Mouse (Mus musculus) mesoderm, embryonic 11.5 days (tissue): ENCODE results near the gene B4galt2.
A peak's percentile ranks its signal among the peaks of the same experiment; 100 is the strongest.

Experiments
- DNase-seq: peaks from one replicate; pipeline ENCODE4 v3.0.0-alpha.2; 2012; ENCODE audit warnings: low read depth, low spot score

The B4galt2 gene

DNA sequence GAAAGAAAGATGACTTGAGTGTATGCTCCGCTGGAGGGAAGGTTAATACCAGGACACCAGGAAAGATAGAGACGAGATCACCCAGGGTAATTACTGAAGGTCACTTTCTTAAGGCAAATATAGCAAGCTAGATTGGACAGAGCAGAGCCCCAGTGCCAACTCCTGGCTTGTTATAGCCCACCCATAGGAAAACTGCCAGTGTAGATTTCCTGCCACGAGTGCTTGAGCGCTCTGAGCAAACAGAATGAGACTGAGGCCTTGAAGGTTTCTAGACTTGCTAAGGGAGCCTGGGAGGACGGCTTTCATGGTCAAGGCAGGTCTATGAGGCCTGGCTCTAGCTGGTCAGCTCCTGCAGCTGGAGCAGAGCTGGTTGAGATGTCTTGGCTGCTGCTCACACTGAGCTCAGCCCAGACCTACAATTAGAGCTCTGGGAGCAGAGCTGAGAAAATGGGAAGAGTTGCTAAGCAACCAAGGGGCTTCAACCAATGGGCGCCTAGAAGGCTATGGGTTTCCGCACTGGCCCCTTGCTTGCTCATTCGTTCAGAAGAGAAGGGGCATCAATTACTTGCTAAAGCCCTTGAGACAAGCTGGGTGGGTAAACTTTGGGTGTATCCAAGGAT, 25.7 kb upstream of the B4galt2 start:
- DNase-seq: no peak

DNA sequence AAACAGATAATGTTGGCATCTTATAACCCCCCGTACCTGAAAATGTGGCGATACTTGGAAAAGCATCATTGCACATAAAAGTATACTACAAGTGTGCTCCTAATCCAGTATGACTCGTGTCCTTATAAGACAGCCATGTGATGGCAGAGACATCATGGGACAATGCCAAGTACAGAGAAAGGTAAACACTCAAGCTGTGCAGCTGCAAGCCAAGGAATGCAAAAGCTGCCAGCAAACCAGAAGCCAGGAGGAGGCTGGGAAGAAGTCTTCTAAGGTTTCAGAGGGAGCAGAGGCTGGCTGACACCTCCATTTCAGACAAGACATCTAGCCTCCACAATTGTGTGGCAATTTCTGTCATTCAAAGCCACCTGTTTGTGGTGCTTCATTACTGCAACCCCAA, 22.9 kb upstream of the B4galt2 start:
- DNase-seq: no peak

DNA sequence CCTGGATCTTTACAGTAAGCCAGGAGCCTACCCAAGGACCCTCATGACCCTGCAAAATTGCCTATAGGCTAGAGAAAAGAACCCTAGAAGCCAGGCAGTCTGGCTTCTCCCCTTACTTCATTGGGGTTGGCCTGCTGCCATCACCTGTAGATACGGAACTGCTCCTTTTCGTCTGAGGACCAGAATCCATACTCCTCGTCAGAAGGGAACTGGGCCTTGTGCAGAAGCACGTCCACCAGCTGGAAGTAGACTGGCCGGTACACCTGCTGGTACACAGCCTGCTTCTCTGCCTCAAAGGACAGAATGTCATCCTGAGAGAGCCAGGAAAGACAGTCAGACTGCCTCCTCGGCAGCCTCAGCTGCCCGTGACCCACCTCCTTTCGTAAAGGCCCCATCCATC, 21.5 kb upstream of the B4galt2 start:
- DNase-seq: no peak

DNA sequence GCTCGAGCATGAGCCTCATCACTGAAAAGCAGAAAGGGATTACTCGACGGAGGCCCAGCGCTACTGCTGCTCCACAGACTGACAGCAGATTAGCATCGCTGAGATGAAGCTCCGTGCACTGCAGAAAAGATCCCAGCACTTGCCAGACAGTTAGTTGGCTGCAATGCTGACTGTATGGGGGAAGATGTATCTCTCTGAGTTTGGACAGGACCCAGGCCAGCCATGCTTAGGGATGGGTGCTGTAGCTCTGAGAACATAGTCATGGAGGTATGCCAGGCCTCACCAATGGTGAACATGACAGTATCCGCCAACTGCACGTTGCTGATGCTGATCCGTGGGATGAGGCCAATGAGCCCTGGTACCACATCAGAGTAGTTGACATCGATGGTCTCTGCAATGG, 20.8 kb upstream of the B4galt2 start:
- no peak for DNase-seq

DNA sequence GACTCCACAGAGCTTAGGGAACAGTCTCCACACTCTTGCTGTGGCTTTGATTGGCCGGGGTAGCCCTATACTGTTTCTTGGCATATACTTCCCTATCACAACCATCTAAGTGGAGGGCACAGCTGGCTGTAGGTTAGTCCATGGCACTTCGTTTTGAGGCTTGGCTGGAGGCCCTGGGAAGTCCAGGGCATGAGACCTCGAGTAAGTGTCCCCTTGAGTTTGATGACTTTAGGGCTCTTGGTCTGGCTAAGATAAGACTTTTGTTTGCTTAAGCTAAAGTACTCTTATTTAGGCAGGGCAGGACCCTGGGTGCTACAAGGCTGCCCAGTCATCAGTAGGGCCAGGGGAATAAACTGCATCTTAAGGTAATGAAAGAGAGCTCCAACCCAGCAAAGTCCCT, 14.8 kb upstream of the B4galt2 start:
- no peak for DNase-seq

DNA sequence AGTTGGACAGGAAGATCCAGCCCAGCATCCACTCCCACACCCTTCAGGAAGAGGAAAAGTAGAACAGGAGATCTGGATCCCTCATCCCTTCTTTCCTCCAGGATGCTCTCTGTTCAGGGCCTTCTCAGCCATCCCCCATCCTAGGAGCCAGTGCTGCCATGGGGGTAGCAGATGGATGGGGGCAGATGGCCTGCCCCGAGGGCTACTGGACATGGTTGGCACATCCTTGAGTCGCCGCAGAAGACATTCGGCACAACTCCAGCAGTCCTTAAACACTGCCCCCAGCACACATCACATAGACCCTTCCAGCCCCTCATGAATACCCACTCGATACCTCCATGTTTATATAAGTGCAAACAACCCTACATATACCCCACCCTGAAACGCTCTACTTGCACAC, 12.7 kb upstream of the B4galt2 start:
- no peak for DNase-seq

DNA sequence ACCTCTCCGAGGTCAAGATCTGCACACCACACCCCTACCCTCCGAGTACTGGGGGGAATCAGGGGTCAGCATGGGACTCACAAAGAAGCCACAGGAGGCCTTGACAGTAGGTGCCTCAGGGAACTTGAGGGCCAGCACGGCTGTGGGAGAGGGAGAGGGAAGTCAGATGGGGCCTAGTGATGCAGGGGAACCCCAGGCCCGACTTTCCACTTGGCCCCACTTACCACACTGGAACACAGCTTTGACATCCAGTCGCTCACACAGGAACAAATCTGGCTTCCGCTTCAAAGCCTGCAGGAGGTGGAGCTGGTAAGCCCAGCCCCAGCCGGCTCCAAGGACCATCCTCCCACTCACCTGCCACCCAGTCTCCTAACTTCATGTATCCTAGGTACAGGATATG, 12.1 kb upstream of the B4galt2 start:
- no peak for DNase-seq

DNA sequence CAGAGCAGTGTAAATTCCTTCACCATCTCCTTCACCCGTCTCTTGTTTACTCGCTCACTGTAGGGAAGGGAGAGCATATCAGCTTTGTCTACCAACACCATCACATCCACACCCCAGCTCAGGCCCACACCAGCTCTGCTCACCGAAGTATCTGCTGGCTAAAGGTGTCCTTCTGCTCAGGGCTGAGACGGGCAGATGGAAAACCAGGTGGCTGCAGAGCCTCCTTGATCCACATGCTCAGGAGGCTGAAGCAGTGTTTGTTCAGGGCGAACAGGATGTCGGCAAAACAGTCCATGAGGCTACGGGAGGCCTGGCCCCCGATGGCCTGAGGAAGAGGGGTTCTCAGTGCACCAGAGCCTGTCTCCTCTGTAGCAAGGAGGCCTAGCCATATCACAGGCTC, 11.3 kb upstream of the B4galt2 start:
- DNase-seq: no peak

DNA sequence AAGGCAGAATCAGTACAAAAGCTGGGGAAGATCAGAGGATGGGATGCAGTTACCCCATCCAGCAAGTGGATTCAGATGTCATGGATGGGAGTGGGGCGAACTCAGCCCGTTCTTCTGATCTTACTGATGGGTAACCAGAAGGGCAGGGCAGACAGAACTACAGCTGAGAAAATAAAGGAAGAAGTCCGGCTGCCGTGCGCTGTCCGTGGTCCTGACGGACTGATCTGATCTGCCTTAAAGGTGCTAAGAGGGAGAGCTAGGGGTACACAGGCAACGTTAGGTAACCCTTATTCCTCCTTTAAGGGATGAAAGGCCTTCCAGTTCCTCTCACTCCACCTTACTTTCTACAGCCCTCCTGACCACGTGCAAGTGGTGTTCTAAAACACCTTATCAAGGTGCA, 10.1 kb upstream of the B4galt2 start:
- peak; percentile 71 for DNase-seq

DNA sequence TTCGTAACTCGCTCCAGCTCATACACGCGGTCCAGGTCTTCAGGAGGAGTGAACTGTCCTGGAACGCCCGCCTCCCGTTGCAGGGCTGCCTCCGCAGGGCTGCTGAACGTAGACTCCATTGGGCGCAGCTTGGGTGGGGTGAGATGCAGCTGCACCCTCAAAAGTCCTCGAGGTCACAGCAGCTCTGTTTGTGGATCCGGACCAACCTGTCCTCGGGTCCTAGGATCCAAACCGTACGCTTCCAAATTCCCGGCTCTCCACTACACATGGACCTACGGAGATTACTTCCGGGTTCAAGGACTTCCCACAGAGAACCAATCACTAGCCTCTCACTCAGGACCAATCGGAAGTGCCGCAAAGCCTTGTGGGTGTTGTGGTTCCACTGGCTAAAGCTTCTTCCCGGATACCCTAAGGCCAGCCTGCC, 8.5 kb upstream of the B4galt2 start, which contains the start of gene Dph2:
TSS of gene Dph2 (minus strand) at position 295 of the 424 bp plus-strand sequence.
- DNase-seq: peak; percentile 92

DNA sequence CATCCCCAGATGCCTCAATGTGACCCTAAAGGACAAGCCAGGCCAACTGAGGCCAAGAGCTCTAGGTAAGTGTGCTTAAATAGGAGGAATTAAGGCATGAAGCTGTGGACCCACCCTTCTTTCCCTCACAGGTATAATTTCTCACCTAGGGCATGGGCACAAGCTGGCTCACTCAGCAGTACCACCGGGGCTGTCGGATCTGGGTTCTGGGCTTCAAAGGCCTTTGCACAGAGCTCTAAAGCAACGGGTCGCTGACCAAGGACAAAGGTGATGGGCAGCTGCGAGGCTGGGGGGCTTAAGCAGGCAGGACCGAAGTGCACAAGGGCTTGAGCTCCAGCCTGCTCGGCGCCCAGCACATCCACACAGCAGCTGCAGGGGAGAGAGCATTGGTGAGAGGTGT, 7.5 kb upstream of the B4galt2 start:
- no peak for DNase-seq

DNA sequence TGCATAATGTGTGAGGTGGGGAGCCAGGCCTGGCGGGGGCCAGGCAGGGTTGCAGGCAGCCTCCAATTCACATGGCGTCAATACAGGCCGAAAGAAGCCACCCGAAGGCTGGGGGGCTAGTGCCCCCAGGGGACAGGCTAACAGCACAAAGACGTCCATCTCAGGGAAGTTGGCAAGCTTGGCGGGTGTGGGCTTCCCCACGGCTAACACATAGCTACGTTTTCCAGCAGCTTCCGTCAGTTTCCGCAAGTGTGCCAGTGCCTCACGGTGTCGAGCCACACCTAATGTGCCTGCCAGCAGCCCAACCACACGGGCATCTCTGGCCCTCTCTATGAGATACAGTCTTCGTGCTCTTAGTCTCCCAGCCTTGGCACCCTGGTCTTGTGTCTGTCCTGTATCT, 6.7 kb upstream of the B4galt2 start:
- no peak for DNase-seq

DNA sequence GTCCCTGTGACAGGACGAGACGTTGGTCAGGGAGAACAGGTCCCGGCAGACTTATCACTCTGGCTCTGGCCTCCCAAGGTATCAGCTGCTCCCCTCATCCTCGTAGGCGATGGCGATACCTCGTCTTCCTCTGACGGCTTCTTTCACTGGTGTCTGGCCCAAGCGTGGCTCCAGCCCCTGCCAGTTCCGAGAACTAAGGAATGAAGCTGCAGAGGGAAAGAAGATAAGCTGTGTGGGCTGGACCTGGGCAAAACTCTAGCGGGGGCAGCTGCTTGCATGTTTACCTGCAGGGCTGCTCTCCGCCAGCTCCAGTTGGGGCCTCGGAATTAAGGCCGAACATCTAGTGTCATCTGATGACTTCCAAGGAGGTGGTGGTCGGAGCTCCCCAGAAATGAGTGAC, 6.2 kb upstream of the B4galt2 start:
- DNase-seq: no peak

DNA sequence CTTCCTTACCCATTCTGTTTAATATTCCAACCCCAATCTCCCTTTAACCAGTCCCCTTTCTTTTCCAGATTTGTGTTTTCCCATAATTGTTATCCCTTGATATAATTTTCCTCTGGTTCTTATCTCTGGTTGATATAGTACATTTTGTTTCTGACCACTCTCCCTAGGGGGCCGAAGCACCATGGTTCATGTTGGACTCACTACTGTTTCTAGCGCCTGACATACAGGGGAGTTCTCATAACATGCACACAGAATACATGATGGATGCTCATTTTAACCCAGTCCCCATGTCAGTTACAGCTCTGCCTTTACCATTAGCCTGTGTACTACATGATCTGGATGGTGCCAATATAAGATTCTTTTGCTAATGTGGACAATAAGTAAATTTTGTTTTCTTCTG, 4.6 kb upstream of the B4galt2 start:
- no peak for DNase-seq

DNA sequence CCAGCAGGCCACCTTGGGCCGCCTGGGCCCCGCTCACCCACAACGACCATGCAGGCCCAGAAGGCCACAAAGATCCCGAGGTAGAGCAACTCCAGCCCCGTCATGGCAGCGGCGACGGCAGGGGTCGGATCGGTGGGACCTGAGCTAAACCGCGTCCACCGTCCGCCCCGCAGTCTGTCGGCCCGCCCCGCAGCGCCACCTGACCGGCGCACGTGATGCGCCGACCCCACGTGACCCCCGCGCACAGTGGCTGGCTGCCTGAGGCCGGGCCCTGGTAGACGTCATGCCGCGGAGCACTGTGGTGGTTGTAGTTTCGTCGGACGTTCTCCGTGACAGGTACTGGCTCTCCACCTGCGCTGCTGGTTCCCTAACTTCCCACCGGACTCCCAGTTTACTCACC, 3.8 kb upstream of the B4galt2 start, which contains the start of gene Atp6v0b:
TSS of gene Atp6v0b (minus strand) at position 201 of the 400 bp plus-strand sequence.
- peak; percentile 91 for DNase-seq

DNA sequence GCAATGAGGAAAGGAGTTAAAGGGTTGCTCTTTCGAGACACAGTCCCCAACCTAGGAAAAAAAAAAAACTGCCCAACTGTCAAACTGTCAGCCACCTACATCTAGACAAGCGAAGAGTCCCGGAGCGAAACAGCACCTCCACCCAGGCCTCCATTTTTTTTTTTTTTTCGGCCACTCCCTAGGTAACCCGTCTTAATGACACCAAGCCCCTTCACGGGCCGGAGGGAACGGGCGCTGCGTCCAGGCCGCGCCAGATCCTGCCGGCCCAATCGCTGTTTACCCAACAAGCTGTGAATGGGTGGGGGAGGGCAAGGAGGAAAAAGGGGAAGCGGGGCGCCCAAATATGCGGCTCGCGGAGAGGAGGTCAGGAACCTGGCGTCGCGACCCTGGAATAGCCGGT, 3.4 kb upstream of the B4galt2 start:
- DNase-seq: no peak

DNA sequence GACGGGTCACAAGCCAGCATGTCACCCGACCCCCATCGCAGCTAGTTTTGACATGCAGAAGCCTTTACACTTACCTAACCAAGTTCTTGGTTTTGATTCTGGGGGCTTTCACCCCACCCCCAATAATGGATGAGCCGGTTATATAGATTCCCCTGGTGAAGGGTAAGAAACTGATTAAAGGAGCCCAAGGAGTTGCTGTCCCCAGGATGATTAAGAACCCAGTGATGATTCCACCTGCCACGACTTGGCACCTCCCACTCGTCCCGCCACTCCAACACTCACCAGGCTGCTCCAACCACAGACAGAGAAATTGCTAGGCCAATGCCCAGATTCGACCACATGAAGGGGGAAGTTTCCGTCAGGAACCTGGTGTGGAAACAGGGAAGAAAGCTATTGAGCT, 2.7 kb upstream of the B4galt2 start:
- DNase-seq: no peak

DNA sequence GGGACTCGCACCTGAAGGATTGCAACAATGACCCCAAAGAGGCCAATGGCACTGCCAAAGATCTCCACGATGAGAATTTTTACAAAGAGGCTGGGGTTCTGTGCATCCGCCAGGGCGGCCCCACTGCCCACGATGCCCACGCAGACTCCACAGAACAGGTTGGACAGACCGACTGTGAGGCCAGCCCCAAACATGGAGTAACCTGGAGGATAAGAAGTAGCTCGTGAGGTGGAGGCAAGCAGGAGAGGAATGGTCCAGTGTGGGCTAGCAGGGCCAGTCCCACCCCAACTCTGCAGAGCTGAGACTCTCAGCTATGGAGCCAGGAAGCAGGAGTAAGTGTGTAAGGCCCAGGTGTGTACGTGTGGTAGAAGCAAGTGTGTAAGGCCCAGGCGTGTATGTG, 1.8 kb upstream of the B4galt2 start:
- no peak for DNase-seq

DNA sequence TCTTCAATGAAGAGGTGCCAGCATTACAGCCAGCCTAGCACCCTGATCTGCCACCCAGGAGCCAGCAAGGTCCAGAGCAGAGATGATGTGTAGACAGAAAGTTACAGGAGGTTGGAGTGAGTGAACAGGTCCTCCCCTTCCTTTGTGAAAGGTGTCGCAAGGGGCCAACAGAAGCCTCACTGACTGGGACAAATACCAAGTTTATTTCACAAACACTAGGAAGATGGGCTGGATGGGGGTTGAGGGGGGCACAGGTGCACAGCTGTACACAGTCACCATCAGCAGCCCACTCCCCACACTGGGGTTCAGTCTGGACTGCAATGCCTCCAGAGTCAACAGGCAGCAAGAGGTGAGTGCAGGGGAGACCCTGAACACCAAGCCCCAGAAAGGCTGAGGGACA, 859 bp upstream of the B4galt2 start:
- no peak for DNase-seq

DNA sequence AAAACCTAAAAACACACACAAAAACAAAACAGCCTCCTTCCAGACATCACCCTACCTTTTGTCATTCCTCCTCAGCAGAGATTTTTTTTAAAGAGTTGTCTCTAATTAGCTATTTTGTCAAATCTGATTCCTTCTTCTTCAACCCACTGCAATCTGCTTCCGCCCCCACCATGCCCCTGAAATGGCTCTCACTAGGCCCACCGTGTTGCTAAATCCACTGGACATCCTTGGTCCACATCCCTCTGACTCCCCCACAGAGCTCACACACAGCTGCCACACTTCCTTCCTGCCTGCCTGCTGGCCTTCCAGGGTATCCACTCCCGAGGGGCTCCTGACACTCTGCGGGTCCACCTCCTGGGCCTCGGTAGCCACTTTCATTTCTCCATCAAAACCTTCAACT, 4.6 kb downstream of the B4galt2 start:
- DNase-seq: no peak

DNA sequence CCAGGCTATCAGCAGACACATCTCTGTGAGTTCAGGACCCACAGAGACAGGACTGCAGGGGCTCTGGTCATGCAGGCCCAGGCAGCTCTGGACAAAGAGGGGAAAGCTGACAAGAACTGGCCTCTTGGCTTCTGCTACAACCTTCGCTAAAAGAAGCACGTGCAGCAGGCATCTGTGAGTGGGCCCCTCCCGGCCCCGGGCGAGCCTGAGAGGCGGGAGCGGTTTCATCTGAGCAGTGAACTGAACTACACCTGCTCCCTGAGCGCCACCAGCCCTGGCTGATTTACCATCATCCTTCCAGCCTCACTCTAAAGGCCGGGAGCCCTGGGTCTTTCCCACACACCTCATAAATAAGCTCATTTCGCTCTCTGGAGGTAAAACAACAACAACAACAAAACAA, 5.0 kb downstream of the B4galt2 start:
- no peak for DNase-seq

DNA sequence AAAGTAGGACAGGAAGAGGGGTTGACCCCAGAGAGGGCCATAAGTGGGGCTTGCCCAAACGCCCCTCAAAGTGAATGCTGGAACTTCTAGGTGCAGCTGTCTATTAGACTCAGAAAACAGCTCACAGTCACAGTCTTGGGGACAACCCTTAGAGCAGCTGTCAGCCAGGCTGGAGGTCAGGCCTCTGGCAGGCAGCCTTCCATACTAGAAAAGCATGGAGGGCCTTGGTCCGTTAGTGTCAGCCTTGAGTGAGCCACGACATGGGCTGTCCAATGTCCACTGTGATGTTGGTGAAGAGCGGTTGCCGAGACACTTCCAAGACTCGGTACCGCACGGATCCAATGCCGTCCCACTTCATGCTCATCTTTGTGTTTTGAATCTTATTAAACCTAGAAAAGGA, 9.7 kb downstream of the B4galt2 start:
- no peak for DNase-seq

DNA sequence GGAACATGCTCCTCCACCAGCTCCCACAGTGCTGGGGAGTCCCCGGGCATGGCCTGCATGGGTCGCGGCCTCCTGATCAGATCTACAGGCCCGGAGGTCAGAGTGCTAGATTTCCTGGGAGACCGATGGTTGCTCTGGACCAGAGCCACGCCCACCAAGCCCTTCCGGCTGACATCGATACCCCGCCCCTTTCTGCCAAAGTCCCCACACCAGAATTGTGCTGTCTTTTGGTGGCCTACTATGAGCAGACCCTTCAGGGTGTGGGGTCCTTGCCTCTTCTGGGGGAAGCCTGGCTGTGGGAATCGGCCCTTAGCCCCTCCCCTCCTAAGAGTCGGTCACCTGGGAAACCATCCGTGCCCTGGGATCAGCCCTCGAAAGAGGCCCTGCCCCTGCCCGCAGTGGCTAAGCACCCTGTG, 10.8 kb downstream of the B4galt2 start, which contains the start of gene Ccdc24:
TSS of gene Ccdc24 (minus strand) at position 87 of the 416 bp plus-strand sequence.
- DNase-seq: no peak

DNA sequence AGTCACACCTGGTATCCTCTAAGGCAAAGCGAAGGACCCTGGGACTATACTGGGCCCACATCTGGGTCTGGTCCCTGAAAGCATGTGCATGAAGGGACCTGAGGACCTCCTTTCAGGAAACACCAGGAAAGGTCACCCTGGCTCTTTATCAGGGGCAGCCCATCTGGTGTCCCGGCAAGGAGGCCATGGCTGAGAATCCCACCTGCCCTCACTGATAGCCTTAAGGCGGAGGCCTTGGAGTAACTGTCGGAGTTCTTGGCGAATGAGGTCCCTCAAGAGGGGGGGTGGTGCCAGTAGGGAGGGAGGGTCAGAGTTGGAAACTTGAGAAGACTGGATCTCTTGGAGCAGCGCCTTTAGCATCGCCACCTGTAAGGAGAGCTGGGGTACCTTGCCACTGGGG, 11.5 kb downstream of the B4galt2 start:
- DNase-seq: no peak
